Mouse (Mus musculus) hematopoietic multipotent progenitor cell, adult 10-12 weeks (in vitro differentiated cells): Measurements from ENCODE around the gene Gm4565. TPM values are rescaled to one million over a fixed set of nuclear protein-coding genes. Genes with fewer than 3 reads are reported as not detected.

Source experiments
- polyA plus RNA-seq: library from polyadenylated mRNA; stranded (reverse); fragments of >175 nt; gene quantifications from 2 replicates; pipeline ENCODE4 v1.2.3, GENCODE M21; 2012; ENCODE audit warnings: low replicate concordance

The Gm4565 gene
- not detected in 2 replicates for polyA plus RNA-seq

GRCm38 (mm10) chr7:22588027-22588426, at the start of gene Gm4565:
TSS of gene Gm4565 (minus strand) at chr7:22588127.

DNA sequence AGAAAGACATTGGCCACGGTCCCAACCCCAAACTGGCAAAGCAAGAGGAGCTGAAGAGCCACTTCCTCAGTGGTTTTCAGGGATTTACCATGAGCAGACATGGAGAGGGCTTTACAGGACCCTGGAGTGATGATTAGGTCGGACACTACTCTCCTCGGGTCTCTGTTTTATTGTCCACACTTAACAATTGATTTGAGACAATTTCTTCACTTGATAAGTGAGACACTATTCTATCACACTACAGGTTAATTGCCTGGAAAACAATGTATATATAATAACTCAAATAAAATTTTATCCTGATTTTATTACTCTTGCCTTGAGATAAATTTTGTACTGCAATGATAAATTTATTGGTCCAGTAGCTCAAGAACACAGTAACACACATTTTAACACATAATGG, 22.7 kb downstream of the Gm4565 start, which contains the start of gene Gm4201:
Gene Gm4201 (minus strand): TSS at position 101 of the 400 bp plus-strand sequence.

GRCm38 (mm10) chr7:22534787-22535186, 53.1 kb downstream of the Gm4565 start, which contains the start of gene Gm8677:
TSS of gene Gm8677 (minus strand) at chr7:22534887.

Other genes with a start within 250 kb of the Gm4565 start
- gene Gm8660, start 217.1 kb downstream of the Gm4565 start, polyA plus RNA-seq: not detected in 2 replicates
- not detected in 2 replicates for gene Vmn1r148, start 174.5 kb downstream of the Gm4565 start, polyA plus RNA-seq
- not detected in 2 replicates for gene Vmn1r149, start 149.9 kb downstream of the Gm4565 start, polyA plus RNA-seq
- gene Gm10665, start 124.1 kb downstream of the Gm4565 start, polyA plus RNA-seq: not detected in 2 replicates
- not detected in 2 replicates for gene Vmn1r151, start 88.4 kb downstream of the Gm4565 start, polyA plus RNA-seq
- not detected in 2 replicates for gene Vmn1r152, start 65.2 kb downstream of the Gm4565 start, polyA plus RNA-seq
- not detected in 2 replicates for gene Gm8677, start 53.2 kb downstream of the Gm4565 start, polyA plus RNA-seq
- gene Gm4201, start 22.8 kb downstream of the Gm4565 start, polyA plus RNA-seq: not detected in 2 replicates
- not detected in 2 replicates for gene Vmn1r155, start 69.9 kb upstream of the Gm4565 start, polyA plus RNA-seq
- gene Gm8693, start 104.2 kb upstream of the Gm4565 start, polyA plus RNA-seq: not detected in 2 replicates
- gene Gm4567, start 131.6 kb upstream of the Gm4565 start, polyA plus RNA-seq: not detected in 2 replicates
- gene Vmn1r157, start 173.6 kb upstream of the Gm4565 start, polyA plus RNA-seq: not detected in 2 replicates
- not detected in 2 replicates for gene Vmn1r158, start 202.7 kb upstream of the Gm4565 start, polyA plus RNA-seq